Mouse (Mus musculus): Measurements from ENCODE around the gene Cep55. TPM values are rescaled to one million over a fixed set of nuclear protein-coding genes. Genes with fewer than 3 reads are reported as not detected.

The Cep55 gene
- total and polyA plus RNA-seq, 2 experiments: 0.05 to 0.18 TPM

DNA sequence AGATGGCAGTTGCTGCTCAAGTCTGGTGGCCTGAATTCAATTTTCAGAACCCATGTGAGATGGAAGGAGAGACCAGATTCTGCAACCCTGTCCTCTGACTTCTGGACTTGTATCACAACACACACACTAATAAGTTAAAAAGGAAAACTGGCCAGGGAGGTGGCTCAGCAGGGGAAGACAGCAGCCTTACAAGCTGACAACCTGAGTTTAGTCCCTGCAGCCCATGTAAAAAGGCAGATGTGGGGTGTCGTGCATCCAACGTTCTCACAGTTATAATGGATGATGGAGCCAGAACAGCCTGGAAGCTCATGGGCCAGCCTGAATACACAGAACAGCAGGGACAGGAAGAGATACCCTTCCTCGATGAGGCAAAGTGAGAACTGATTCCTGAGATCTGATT, 26.6 kb downstream of the Cep55 start:
- Histone ChIP-seq H3K9ac (ENCODE audit: low read depth, low read length) (no peak overlapping the region), H3K27ac (replicated peaks; ENCODE audit: insufficient read depth, low read depth, low read length) (no peak overlapping the region), H3K4me3 (ENCODE audit: insufficient read depth, low read depth, low read length) (no peak overlapping the region), H3K79me2 (ENCODE audit: control insufficient read depth, insufficient read depth, low read length) (no peaks in the 10 kb centered on the region), H3K27me3 (ENCODE audit: control insufficient read depth, insufficient read depth, low read length) (no peaks in the 10 kb centered on the region), H3K4me1 (ENCODE audit: control insufficient read depth, insufficient read depth, low read length) (no peaks in the 10 kb centered on the region), H3K36me3 (ENCODE audit: control insufficient read depth, insufficient read depth, low read length) (no peaks in the 10 kb centered on the region)
- DNase-seq (ENCODE audit: extremely low read depth, low read depth, low spot score): no peak
- WGBS: 77% methylated on average over 3 of the region's 3 CpGs
- TF ChIP-seq POLR2A (IDR thresholded peaks at IDR 0.05; ENCODE audit: extremely low read depth, insufficient read depth, low read length) (no peak), CTCF (IDR thresholded peaks at IDR 0.05; ENCODE audit: low read depth, low read length) (no peak)

- H3K27ac ChIP-seq (replicated peaks; ENCODE audit: insufficient read depth, low read depth, low read length): no peak overlapping the region
- H3K36me3 ChIP-seq (ENCODE audit: control insufficient read depth, insufficient read depth, low read length): no peaks in the 10 kb centered on the region
- no peaks in the 10 kb centered on the region for H3K79me2 ChIP-seq (ENCODE audit: control insufficient read depth, insufficient read depth, low read length)
- H3K4me1 ChIP-seq (ENCODE audit: control insufficient read depth, insufficient read depth, low read length): no peaks in the 10 kb centered on the region
- H3K9ac ChIP-seq (ENCODE audit: low read depth, low read length): no peak overlapping the region
- no peak for DNase-seq (ENCODE audit: extremely low read depth, low read depth, low spot score)
- 46% methylated on average over 5 of the region's 5 CpGs for WGBS
- no peak overlapping the region for H3K4me3 ChIP-seq (ENCODE audit: insufficient read depth, low read depth, low read length)
- no peaks in the 10 kb centered on the region for H3K27me3 ChIP-seq (ENCODE audit: control insufficient read depth, insufficient read depth, low read length)
- TF ChIP-seq POLR2A (IDR thresholded peaks at IDR 0.05; ENCODE audit: extremely low read depth, insufficient read depth, low read length) (no peak), CTCF (IDR thresholded peaks at IDR 0.05; ENCODE audit: low read depth, low read length) (no peak)
Measured at GRCm38 (mm10) chr19:38082931-38083525, 28.2 kb downstream of the Cep55 start.

GRCm38 (mm10) chr19:38085841-38086240, 31.0 kb downstream of the Cep55 start:
- Histone ChIP-seq H3K36me3 (ENCODE audit: control insufficient read depth, insufficient read depth, low read length) (no peaks in the 10 kb centered on the region), H3K27me3 (ENCODE audit: control insufficient read depth, insufficient read depth, low read length) (no peaks in the 10 kb centered on the region), H3K9ac (ENCODE audit: low read depth, low read length) (no peak overlapping the region), H3K79me2 (ENCODE audit: control insufficient read depth, insufficient read depth, low read length) (no peaks in the 10 kb centered on the region), H3K4me1 (ENCODE audit: control insufficient read depth, insufficient read depth, low read length) (no peaks in the 10 kb centered on the region), H3K27ac (replicated peaks; ENCODE audit: insufficient read depth, low read depth, low read length) (no peak overlapping the region), H3K4me3 (ENCODE audit: insufficient read depth, low read depth, low read length) (no peak overlapping the region)
- TF ChIP-seq POLR2A (IDR thresholded peaks at IDR 0.05; ENCODE audit: extremely low read depth, insufficient read depth, low read length) (no peak), CTCF (IDR thresholded peaks at IDR 0.05; ENCODE audit: low read depth, low read length) (no peak)
- no peak for DNase-seq (ENCODE audit: extremely low read depth, low read depth, low spot score)
- WGBS: 91% methylated on average over 4 of the region's 4 CpGs

DNA sequence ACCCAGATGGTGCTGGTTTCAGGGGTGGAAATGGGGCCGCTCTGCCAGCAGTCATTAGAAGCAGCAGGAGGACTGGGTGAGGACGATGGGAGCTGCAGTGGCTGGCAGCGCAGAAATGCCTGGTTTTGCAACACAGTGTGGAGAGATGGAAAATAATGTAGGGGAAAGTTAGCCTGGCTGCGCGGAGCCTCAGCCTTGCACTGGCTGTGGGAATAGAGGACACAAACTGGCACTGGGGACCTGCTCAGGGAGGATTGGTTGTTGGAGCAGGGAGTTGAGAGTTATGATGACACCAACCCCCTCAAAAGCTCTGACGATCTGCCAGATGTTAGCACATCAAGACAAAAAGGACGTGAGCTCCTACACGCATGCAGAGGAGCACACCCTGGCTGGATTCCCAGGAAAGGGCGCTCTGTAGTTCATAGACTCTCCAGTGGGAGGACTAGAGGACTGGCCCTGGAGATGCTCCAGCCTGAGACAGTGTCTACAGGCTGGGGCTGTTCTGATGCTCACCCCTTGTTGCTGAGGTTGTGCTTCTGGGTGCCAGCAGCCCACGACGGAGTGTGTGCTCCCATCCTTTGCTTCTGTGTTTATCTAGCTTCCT, 32.2 kb downstream of the Cep55 start:
- TF ChIP-seq CTCF (IDR thresholded peaks at IDR 0.05; ENCODE audit: low read depth, low read length): peak; percentile 85
- no peak for TF ChIP-seq POLR2A (IDR thresholded peaks at IDR 0.05; ENCODE audit: extremely low read depth, insufficient read depth, low read length)
- Histone ChIP-seq H3K4me3 (ENCODE audit: insufficient read depth, low read depth, low read length) (no peak overlapping the region), H3K9ac (ENCODE audit: low read depth, low read length) (no peak overlapping the region), H3K27me3 (ENCODE audit: control insufficient read depth, insufficient read depth, low read length) (no peaks in the 10 kb centered on the region), H3K36me3 (ENCODE audit: control insufficient read depth, insufficient read depth, low read length) (no peaks in the 10 kb centered on the region), H3K27ac (replicated peaks; ENCODE audit: insufficient read depth, low read depth, low read length) (no peak overlapping the region), H3K79me2 (ENCODE audit: control insufficient read depth, insufficient read depth, low read length) (no peaks in the 10 kb centered on the region), H3K4me1 (ENCODE audit: control insufficient read depth, insufficient read depth, low read length) (no peaks in the 10 kb centered on the region)
- peak; percentile 80 for DNase-seq (ENCODE audit: extremely low read depth, low read depth, low spot score)
- WGBS: 17% methylated on average over 11 of the region's 11 CpGs

GRCm38 (mm10) chr19:38089358-38089757, 34.5 kb downstream of the Cep55 start:
- no peak overlapping the region for H3K4me3 ChIP-seq (ENCODE audit: insufficient read depth, low read depth, low read length)
- H3K27me3 ChIP-seq (ENCODE audit: control insufficient read depth, insufficient read depth, low read length): no peaks in the 10 kb centered on the region
- 36% methylated on average over 8 of the region's 8 CpGs for WGBS
- no peak for TF ChIP-seq CTCF (IDR thresholded peaks at IDR 0.05; ENCODE audit: low read depth, low read length)
- no peak for TF ChIP-seq POLR2A (IDR thresholded peaks at IDR 0.05; ENCODE audit: extremely low read depth, insufficient read depth, low read length)
- no peaks in the 10 kb centered on the region for H3K4me1 ChIP-seq (ENCODE audit: control insufficient read depth, insufficient read depth, low read length)
- H3K79me2 ChIP-seq (ENCODE audit: control insufficient read depth, insufficient read depth, low read length): no peaks in the 10 kb centered on the region
- peak; percentile 30 for DNase-seq (ENCODE audit: extremely low read depth, low read depth, low spot score)
- H3K36me3 ChIP-seq (ENCODE audit: control insufficient read depth, insufficient read depth, low read length): no peaks in the 10 kb centered on the region
- no peak overlapping the region for H3K9ac ChIP-seq (ENCODE audit: low read depth, low read length)
- H3K27ac ChIP-seq (replicated peaks; ENCODE audit: insufficient read depth, low read depth, low read length): no peak overlapping the region

- DNase-seq (ENCODE audit: extremely low read depth, low read depth, low spot score): no peak
- H3K27ac ChIP-seq (replicated peaks; ENCODE audit: insufficient read depth, low read depth, low read length): no peak overlapping the region
- no peak overlapping the region for H3K9ac ChIP-seq (ENCODE audit: low read depth, low read length)
- TF ChIP-seq CTCF (IDR thresholded peaks at IDR 0.05; ENCODE audit: low read depth, low read length) (no peak), POLR2A (IDR thresholded peaks at IDR 0.05; ENCODE audit: extremely low read depth, insufficient read depth, low read length) (no peak)
- H3K4me3 ChIP-seq (ENCODE audit: insufficient read depth, low read depth, low read length): no peak overlapping the region
- no peaks in the 10 kb centered on the region for H3K36me3 ChIP-seq (ENCODE audit: control insufficient read depth, insufficient read depth, low read length)
- H3K27me3 ChIP-seq (ENCODE audit: control insufficient read depth, insufficient read depth, low read length): no peaks in the 10 kb centered on the region
- WGBS: 68% methylated on average over 4 of the region's 4 CpGs
- no peaks in the 10 kb centered on the region for H3K4me1 ChIP-seq (ENCODE audit: control insufficient read depth, insufficient read depth, low read length)
- H3K79me2 ChIP-seq (ENCODE audit: control insufficient read depth, insufficient read depth, low read length): no peaks in the 10 kb centered on the region
Measured at GRCm38 (mm10) chr19:38091512-38091985, 36.7 kb downstream of the Cep55 start.

Data from liver, adult 2 months (tissue).